Mouse (Mus musculus): ENCODE results near the gene Cox4i2. TPM values are rescaled to one million over a fixed set of nuclear protein-coding genes. Genes with fewer than 3 reads are reported as not detected.

Gene Cox4i2
- 0.35 TPM in 1 of 2 replicates, not detected in the other for polyA plus RNA-seq (2012; ENCODE audit: low replicate concordance)

DNA sequence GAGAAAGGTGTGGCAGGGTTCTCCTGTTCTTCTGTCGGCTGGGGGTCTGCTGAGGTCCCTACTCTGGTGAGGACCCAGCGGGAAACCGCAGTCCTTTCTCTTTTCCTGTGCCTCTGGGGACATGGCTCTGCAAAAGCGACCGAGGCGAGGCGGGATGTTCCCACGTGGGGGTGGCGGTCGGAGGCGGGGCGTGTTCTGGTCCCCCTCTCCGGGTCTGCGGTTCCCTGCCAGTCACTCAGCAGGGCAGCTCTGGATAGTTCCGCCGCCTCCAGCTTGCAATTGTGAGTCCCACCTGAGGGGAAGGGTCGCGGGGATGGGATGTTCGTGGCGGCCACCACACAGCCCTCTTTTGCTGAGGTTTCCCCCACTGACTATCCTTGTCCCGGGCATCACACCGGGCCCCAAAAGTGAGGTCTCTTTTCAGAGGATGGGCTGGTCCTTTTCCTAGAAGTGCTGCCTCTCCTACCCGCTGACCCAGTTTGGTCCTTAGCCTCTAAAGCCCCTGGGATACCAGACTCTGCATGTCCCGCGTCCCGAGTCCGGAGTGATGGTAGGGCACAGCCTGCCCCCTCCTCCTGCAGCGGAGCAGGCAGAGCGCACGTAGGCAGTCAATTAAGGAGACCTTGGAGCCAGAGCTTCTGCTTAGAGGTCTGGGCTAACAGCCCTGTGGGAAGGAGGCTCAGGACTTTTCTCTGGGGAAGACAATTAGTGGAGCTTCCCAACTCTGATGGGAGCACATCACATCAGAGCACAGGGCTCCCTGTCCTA is at the start of gene Cox4i2:
Cox4i2 (plus strand) TSS at position 230 of the 768 bp plus-strand sequence.

DNA sequence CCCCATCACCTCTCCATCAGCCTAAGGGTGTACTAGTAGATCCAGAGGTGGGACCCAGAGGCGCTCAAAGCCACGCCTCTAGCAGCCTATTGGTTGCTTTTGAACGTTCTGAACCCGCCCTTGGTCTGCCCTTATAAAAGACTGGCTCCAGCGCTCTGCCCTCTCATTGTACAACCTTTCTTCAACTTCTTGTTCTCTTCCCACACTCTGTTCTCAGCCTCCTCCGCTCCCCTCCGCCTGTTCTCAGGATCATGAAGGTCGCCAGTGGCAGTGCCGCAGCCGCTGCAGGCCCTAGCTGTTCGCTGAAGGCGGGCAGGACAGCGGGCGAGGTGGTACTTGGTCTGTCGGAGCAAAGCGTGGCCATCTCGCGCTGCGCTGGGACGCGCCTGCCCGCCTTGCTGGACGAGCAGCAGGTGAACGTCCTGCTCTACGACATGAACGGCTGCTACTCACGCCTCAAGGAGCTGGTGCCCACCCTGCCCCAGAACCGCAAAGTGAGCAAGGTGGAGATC is 17.8 kb upstream of the Cox4i2 start, which contains the start of gene Id1:
Id1 (plus strand) TSS at position 162 of the 512 bp plus-strand sequence.

Other genes starting within 250 kb of the Cox4i2 start
- gene Defb26, start 242.5 kb upstream of the Cox4i2 start, polyA plus RNA-seq (2012; ENCODE audit: low replicate concordance), result not detected in 2 replicates
- not detected in 2 replicates for gene Defb28, start 235.9 kb upstream of the Cox4i2 start, polyA plus RNA-seq (2012; ENCODE audit: low replicate concordance)
- gene Defb29, start 214.1 kb upstream of the Cox4i2 start, polyA plus RNA-seq (2012; ENCODE audit: low replicate concordance), result not detected in 2 replicates
- gene Gm17416, start 184.8 kb upstream of the Cox4i2 start, polyA plus RNA-seq (2012; ENCODE audit: low replicate concordance), result not detected in 2 replicates
- gene Defb21, start 181.4 kb upstream of the Cox4i2 start, polyA plus RNA-seq (2012; ENCODE audit: low replicate concordance), result not detected in 2 replicates
- not detected in 2 replicates for gene Defb19, start 173.9 kb upstream of the Cox4i2 start, polyA plus RNA-seq (2012; ENCODE audit: low replicate concordance)
- not detected in 2 replicates for gene Defb45, start 154.8 kb upstream of the Cox4i2 start, polyA plus RNA-seq (2012; ENCODE audit: low replicate concordance)
- not detected in 2 replicates for gene Defb36, start 149.8 kb upstream of the Cox4i2 start, polyA plus RNA-seq (2012; ENCODE audit: low replicate concordance)
- not detected in 2 replicates for gene Defb25, start 131.1 kb upstream of the Cox4i2 start, polyA plus RNA-seq (2012; ENCODE audit: low replicate concordance)
- 0.80 and 2.1 TPM in 2 replicates for gene Rem1, start 127.2 kb upstream of the Cox4i2 start, polyA plus RNA-seq (2012; ENCODE audit: low replicate concordance)
- 109 and 191 TPM in 2 replicates for gene H13, start 84.7 kb upstream of the Cox4i2 start, polyA plus RNA-seq (2012; ENCODE audit: low replicate concordance)
- gene Mcts2, start 67.1 kb upstream of the Cox4i2 start, polyA plus RNA-seq (2012; ENCODE audit: low replicate concordance), result 2.2 TPM in 1 of 2 replicates, not detected in the other
- 2.9 and 6.2 TPM in 2 replicates for gene Id1, start 17.9 kb upstream of the Cox4i2 start, polyA plus RNA-seq (2012; ENCODE audit: low replicate concordance)
- gene Bcl2l1, start 77.6 kb downstream of the Cox4i2 start, polyA plus RNA-seq (2012; ENCODE audit: low replicate concordance), result 97.0 and 169 TPM in 2 replicates
- gene Tpx2, start 93.8 kb downstream of the Cox4i2 start, polyA plus RNA-seq (2012; ENCODE audit: low replicate concordance), result 9.2 and 11.6 TPM in 2 replicates
- gene Mylk2, start 157.2 kb downstream of the Cox4i2 start, polyA plus RNA-seq (2012; ENCODE audit: low replicate concordance), result not detected in 2 replicates
- 0.32 and 1.1 TPM in 2 replicates for gene Foxs1, start 179.0 kb downstream of the Cox4i2 start, polyA plus RNA-seq (2012; ENCODE audit: low replicate concordance)
- not detected in 2 replicates for gene Dusp15, start 197.5 kb downstream of the Cox4i2 start, polyA plus RNA-seq (2012; ENCODE audit: low replicate concordance)
- gene Ttll9, start 208.3 kb downstream of the Cox4i2 start, polyA plus RNA-seq (2012; ENCODE audit: low replicate concordance), result 0.18 TPM in 1 of 2 replicates, not detected in the other